Mouse (Mus musculus): Measurements from ENCODE around the gene Flad1.

The Flad1 gene

DNA sequence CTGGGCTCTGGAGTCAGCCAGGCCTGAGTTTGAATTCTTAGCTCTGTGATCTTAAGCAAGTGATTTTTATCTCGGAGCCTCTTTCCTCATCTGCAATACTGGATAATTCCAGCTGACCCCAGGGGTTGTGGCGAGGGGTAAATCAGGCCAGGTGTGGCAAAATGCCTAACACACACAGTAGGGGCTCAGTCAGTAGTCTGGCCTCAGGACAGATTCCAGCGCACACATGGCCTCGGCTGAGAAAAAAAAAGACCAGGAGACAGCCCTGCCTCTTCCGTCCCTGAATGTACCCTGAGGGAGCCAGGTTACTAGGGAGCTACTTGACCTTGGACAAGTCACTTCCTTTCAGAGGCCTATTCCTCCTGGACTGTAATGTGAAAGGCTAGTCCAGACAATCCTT is 28.7 kb downstream of the Flad1 start:
- DNase-seq (ENCODE audit: low read depth, low spot score): no peak

DNA sequence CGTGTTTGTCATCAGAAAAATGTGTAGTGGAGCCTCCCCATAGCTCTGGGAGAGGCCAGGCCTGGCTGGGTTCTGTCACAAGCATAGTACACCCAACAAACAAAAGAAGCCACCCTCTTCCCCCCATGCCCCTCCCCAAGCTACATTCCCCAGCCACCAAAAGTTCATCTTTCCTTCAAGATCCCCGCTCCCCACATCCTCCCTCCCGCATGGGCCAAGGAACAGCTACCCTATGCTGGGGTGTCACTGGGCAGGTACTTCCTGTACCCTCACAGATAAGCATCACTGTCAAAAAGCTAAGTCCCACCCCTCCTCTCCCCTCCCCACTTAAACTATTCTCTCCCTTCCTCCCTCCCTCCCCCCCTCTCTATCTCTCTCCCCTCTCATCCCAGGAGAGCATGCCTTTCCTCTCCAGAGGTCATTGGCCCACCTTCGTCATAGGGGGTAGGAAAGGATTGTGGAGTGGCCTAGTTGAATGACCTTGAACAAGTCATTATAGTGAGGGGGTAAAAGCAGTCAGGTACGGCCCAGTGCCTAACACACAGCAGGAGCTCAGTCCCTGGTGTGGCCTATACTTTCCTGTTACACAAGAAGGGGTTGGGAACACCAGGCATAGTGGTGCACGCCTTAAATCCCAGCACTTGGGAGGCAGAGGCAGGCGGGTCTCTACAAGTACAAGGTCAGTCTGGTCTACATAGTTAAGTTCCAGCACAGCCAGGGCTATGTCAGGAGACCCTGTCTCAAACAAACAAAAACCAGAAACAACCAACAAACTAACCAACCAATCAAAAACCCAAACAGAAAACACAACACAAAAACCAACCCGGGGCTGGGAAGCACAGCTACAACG is 29.4 kb downstream of the Flad1 start:
- no peak for DNase-seq (ENCODE audit: low read depth, low spot score)

DNA sequence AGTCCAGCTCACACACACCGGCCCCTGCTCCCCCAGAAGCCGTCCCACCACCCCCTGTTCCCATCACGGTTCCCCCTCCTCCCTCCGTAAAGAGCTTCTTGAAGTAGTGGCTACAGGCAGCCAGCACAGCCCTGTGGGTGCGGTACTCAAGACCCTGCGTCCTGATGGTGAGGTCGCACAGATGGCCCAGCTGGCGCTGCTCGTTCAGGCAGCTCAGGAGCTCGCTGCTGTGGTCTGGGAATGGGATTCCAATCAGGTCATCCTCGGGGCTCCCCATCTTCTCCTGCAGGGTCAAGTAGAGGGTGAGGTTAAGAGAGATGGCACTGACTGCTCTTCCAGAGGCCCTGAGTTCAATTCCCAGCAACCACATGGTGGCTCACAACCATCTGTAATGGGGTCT is 30.4 kb downstream of the Flad1 start:
- DNase-seq (ENCODE audit: low read depth, low spot score): no peak

- DNase-seq (ENCODE audit: low read depth, low spot score): no peak
Observed at GRCm38 (mm10) chr3:89380711-89381110, 31.0 kb downstream of the Flad1 start.

DNA sequence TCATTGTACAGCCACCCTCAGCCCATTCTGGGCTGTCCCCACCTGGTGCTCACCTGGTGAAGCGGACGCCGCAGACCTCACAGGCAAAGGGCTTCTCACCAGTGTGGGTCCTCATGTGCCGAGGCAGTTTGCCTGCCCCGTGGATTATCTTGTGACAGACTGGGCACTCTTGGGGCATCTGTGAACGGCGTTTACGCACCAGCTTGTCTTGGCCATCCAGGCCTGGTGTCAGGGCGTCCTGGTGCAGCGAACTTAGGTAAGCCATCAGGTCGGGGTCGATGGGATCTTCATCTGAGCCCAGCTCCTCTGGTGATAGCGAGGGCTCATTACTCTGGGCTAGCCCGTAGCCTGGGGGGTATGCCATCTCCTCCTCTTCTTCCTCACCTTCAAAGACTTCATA is 31.4 kb downstream of the Flad1 start:
- no peak for DNase-seq (ENCODE audit: low read depth, low spot score)

- DNase-seq (ENCODE audit: low read depth, low spot score): no peak
Observed at GRCm38 (mm10) chr3:89379388-89380131, 32.1 kb downstream of the Flad1 start.

GRCm38 (mm10) chr3:89378394-89379067 is 33.1 kb downstream of the Flad1 start:
- peak; percentile 87 for DNase-seq (ENCODE audit: low read depth, low spot score)

- no peak for DNase-seq (ENCODE audit: low read depth, low spot score)
Observed at GRCm38 (mm10) chr3:89377831-89378230, 33.8 kb downstream of the Flad1 start.

DNA sequence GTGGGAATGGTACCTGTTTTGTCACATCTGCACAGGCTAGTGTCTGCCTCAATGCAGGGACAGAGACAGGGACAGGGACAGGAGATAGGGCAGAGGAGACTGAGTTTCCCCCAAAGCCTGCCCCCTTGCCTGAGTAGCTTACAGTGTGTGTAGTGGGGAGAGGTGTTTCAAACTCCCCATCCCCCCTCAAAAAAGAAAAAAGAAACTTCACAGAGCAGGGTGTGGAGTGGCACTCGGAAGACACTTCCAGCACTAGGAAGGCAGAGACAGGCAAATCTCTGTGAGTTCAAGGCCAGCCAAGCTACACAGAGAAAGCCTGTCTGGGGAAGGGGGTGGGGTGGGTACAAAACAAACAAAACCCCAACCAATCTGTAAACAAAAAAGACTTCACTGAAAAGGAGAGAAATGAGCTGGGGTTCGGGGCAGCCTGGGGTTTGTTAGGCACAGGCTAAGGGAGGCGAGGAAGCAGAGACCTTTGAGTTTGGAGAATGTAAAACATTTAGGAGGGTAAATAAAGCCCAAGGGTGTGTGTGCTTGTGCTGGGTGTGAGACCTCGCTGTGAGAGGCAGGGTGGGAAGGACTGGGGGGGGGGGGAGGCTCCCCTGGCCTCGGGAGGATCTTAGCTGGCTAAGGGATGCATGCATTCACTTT is 38.0 kb downstream of the Flad1 start:
- no peak for DNase-seq (ENCODE audit: low read depth, low spot score)

DNA sequence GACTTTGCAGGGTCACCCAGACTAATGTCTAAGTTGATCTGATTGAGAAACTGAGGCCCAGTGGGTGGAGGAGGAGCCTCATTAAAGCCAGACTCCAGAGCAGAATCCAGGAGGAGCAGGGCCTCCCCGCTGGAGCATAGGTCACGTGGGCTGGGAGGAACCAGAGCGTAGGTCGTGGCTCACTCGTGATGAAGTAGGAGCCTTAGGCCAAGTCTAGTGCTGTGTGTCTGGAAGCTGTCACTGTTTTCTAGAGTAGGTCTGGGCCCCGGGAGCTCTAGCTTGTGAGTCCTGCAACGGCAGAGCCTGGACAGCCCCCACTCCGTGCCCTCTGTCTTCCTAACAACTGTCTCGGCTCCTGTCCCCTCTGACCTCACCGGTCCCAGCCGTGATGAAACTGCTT is 44.3 kb downstream of the Flad1 start:
- no peak for DNase-seq (ENCODE audit: low read depth, low spot score)

GRCm38 (mm10) chr3:89365486-89366414 is 45.9 kb downstream of the Flad1 start:
- no peak for DNase-seq (ENCODE audit: low read depth, low spot score)

DNA sequence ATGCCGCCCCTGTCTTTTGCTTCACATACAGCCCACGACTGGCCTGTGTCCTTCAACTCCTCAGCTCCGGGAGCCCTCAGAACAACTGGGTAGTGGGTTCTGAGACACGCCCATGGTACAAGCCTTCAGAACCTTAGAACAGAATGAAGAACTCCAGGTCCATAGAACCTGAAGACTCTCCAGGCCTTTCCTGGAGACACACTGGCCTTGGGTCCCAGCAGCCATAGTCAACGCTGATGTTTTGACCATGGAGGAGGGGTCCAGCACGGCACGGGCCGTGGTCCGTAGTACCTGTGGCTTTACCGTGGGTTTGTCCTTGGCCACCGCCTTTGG is 46.6 kb downstream of the Flad1 start, which contains the start of gene Dcst1:
Gene Dcst1 (minus strand): TSS at position 101 of the 333 bp plus-strand sequence.
- no peak for DNase-seq (ENCODE audit: low read depth, low spot score)

DNA sequence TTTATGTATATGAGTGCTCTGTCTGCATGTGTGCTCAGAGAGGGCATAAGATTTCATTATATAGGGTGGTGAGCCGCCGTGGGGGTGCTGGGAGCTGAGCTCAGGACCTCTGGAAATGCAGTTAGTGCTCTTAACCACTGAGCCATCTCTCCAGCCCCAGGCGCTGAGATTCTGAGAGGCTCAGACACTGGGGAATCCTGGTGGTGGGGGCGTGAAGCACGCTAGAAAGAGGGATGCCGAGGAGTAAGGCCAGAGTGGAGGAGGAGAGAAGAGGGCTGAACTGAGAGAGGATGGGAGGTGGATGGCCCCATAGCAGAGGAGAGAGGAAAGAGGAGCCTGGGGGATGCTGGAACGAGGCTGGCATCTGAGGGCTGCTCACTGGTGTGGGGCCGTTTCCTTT is 47.0 kb downstream of the Flad1 start:
- no peak for DNase-seq (ENCODE audit: low read depth, low spot score)

GRCm38 (mm10) chr3:89361675-89362074 is 50.0 kb downstream of the Flad1 start, which contains the start of gene Dcst2:
TSS of gene Dcst2 (plus strand) at chr3:89361975.
- no peak for DNase-seq (ENCODE audit: low read depth, low spot score)

GRCm38 (mm10) chr3:89360237-89360636 is 51.4 kb downstream of the Flad1 start:
- DNase-seq (ENCODE audit: low read depth, low spot score): no peak

DNA sequence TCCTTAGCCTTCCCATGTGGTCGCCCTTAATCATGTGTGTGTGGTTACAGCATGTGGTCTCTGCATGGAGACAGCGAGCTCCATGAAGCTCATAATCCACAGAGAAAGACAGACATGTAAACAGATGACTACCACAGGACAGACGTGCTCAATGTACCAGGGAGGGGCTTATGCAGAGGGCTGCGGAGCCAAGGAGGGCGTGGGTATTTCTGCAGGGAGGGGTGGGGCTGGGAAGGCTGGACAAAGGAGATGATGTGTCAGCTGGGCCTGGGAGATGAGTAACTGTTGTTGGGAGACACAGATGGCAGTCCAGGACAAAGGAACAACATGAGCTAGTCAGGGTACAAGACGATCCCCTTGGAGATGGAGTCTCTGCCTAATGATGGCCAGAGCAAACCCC is 52.0 kb downstream of the Flad1 start:
- DNase-seq (ENCODE audit: low read depth, low spot score): peak; percentile 48

DNA sequence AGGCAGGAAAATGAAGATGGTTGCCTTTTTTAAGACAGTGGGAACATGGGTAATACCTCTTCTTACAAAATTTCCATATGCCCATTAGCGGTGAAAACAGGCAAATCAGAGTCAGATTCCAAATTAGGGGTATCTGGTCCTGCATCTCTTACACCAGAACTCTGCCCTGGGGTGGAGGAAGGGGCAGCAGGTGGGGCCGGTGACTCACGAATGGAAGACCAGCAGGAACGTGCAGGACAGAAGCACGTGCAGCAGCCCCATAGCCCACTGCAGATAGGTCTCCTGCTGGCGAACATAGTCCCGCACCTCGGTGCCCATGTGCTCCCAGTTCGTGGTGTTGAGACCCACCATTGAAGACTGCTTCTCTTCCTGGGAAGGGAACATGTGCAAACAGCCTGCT is 55.6 kb downstream of the Flad1 start:
- DNase-seq (ENCODE audit: low read depth, low spot score): no peak

DNA sequence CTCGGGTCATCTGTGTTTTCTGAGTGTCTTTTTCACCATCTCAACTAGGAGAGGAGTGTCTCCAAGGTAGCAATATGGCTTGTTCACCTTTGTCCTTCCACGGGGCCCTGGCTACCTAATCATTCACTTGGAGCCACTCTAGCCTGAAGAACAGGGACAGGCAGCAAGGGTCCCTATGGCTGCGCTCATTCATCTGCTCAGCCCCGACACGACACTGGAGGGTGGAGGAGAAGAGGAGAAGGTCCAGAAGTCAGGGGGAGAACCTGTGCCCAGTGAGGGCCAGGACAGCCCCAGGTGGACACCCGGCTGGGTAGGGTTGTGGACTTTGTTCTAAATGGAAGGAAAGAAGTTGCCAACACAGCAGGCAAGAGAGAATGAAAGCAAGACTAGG is 56.2 kb downstream of the Flad1 start:
- no peak for DNase-seq (ENCODE audit: low read depth, low spot score)

- peak; percentile 89 for DNase-seq (ENCODE audit: low read depth, low spot score)
Observed at GRCm38 (mm10) chr3:89354816-89355511, 56.7 kb downstream of the Flad1 start.

GRCm38 (mm10) chr3:89351271-89351670 is 60.4 kb downstream of the Flad1 start:
- DNase-seq (ENCODE audit: low read depth, low spot score): no peak

All from brain, adult 2 months (tissue).